Mouse (Mus musculus) subcutaneous adipose tissue, adult 2 months (tissue): Measurements from ENCODE around the gene Plxnb3. TPM values are rescaled to one million over a fixed set of nuclear protein-coding genes. Genes with fewer than 3 reads are reported as not detected.

Experiments
- polyA plus RNA-seq: library from polyadenylated mRNA; depleted of rRNA; stranded (reverse); fragments of >200 nt; gene quantifications from 2 replicates; pipeline ENCODE4 v1.2.3, GENCODE M21; 2012; ENCODE audit warnings: low replicate concordance; rRNA removed

Plxnb3 gene
- polyA plus RNA-seq = 0.93 and 1.0 TPM in 2 replicates

GRCm38 (mm10) chrX:73756334-73757140, at the start of gene Plxnb3:
Gene Plxnb3, plus strand, starts transcription at chrX:73757090.

GRCm38 (mm10) chrX:73716109-73716661, 40.7 kb upstream of the Plxnb3 start, which contains the start of the genes Bcap31 and Abcd1:
Gene Bcap31, minus strand, starts transcription at chrX:73716175.
Gene Abcd1, plus strand, starts transcription at chrX:73716597.

DNA sequence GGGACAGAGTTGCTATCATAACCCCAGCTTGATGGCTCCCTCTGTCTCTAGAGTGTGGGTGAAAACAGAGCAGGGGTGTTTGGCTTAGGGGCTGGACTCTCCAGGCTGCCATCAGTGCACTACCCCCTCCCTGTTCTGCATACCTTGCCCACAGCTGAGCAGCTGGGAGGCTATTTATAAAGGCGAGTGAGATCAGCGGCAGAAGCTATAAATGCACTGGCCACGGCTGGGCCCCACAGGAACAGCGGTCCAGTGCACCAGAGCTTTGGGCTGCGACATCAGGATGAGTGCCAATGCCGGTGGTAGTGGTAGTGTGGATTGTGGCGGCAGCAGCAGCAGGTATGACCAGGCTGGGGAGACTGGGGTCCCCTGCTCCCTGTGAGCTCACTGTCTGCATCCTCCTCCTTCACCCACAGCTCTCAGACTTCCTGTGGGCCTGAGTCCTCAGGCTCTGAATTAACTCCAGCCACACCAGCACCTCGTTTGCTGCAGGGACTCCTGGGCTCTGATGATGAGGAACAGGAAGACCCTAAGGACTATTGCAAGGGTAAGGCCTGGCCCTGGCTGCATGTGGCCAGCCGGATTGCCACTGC, 17.4 kb downstream of the Plxnb3 start, which contains the start of gene Srpk3:
Srpk3 (plus strand) TSS at position 238 of the 593 bp plus-strand sequence.

DNA sequence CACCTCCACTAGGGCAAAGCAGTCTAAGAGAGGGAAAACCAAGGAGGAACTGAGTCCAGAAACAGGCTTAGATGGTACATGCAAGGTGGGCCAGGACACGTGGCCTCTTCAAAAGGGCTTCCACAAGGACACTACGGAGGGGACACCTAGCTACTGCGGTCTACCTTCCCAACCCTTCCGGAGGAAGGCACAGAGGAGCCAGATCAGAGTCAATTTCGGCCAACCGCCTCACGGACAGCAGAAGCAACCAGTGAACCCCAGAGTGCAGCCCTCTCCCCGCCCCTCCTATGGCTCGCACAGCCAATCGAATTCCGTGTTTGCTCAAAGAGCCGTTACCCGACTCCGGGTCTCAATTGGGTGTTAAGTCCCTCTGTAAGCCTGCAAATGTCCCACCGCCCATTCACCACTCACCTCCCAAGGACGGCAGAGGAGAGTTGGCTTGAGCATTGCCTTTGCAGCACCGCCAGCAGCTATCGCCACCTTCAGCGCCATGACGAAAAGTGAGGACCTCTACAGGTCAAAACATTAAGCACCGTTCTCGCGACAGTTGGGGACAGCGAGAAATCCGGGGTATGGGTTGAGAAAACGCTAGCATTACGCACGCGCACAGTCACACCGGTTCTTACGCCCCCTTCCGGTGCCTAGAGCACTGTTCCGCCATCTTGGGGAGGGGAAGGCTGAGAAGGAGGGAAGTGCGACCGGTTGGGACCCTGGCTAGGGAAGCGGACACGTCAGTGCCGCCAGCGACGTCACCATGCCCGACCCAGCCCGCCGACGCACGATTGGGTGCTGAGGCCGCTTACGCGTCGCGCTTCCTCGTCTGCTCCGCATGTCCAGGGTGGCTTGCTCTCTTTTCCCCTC, 29.7 kb downstream of the Plxnb3 start, which contains the start of the genes Idh3g and Ssr4:
Idh3g (minus strand) TSS at position 534 of the 861 bp plus-strand sequence.
Ssr4 (plus strand) TSS at position 665 of the 861 bp plus-strand sequence.

Other genes starting within 250 kb of the Plxnb3 start
- gene Dusp9, start 117.7 kb upstream of the Plxnb3 start, polyA plus RNA-seq = 0.86 and 1.6 TPM in 2 replicates
- 4.0 and 51.5 TPM in 2 replicates for gene Pnck, start 97.0 kb upstream of the Plxnb3 start, polyA plus RNA-seq
- 25.6 and 69.6 TPM in 2 replicates for gene Slc6a8, start 83.9 kb upstream of the Plxnb3 start, polyA plus RNA-seq
- 117 and 255 TPM in 2 replicates for gene Bcap31, start 40.9 kb upstream of the Plxnb3 start, polyA plus RNA-seq
- gene Abcd1, start 40.5 kb upstream of the Plxnb3 start, polyA plus RNA-seq = 37.1 and 41.0 TPM in 2 replicates
- 1.4 and 13.5 TPM in 2 replicates for gene Srpk3, start 17.3 kb downstream of the Plxnb3 start, polyA plus RNA-seq
- gene Idh3g, start 29.8 kb downstream of the Plxnb3 start, polyA plus RNA-seq = 469 and 721 TPM in 2 replicates
- gene Ssr4, start 29.9 kb downstream of the Plxnb3 start, polyA plus RNA-seq = 199 and 230 TPM in 2 replicates
- gene Pdzd4, start 67.9 kb downstream of the Plxnb3 start, polyA plus RNA-seq = 1.0 and 10.7 TPM in 2 replicates
- 0.05 TPM in 1 of 2 replicates, not detected in the other for gene Avpr2, start 135.0 kb downstream of the Plxnb3 start, polyA plus RNA-seq
- 1.7 and 5.3 TPM in 2 replicates for gene L1cam, start 139.0 kb downstream of the Plxnb3 start, polyA plus RNA-seq
- 12.7 and 18.0 TPM in 2 replicates for gene Arhgap4, start 164.8 kb downstream of the Plxnb3 start, polyA plus RNA-seq
- gene Naa10, start 164.9 kb downstream of the Plxnb3 start, polyA plus RNA-seq = 69.5 and 110 TPM in 2 replicates
- 15.6 and 30.8 TPM in 2 replicates for gene Renbp, start 173.8 kb downstream of the Plxnb3 start, polyA plus RNA-seq
- 31.8 and 88.6 TPM in 2 replicates for gene Hcfc1, start 209.3 kb downstream of the Plxnb3 start, polyA plus RNA-seq